Mouse (Mus musculus): ENCODE data around the gene Kcnn1.

GRCm38 (mm10) chr8:70885612-70886011 is 22.6 kb upstream of the Kcnn1 start:
- TF ChIP-seq EP300 (optimal IDR thresholded peaks at IDR 0.05) (no peak), CTCF (IDR thresholded peaks at IDR 0.05; ENCODE audit: low read depth) (no peak)

Measured in stomach, postnatal 0 days (tissue).